Mouse (Mus musculus): ENCODE data around the gene Ptpn5.
A peak's percentile ranks its signal among the peaks of the same experiment; 100 is the strongest.

- TF ChIP-seq POLR2A (IDR thresholded peaks at IDR 0.05; ENCODE audit: low read depth, low read length) (no peak), CTCF (conservative IDR thresholded peaks at IDR 0.05; ENCODE audit: insufficient read depth, insufficient read length, low read depth, low read length) (peak; percentile 46)
These were observed 12.7 kb upstream of the Ptpn5 start for GRCm38 (mm10) chr7:47146034-47146812.

Data from kidney, adult 2 months (tissue).